Mouse (Mus musculus) naive thymus-derived CD4-positive, alpha-beta T cell, adult 2 months (primary cell): ENCODE data around the gene Glrx.
"Not testable (repeated sequence)": the region's sequence is repeated elsewhere in the genome, so short reads cannot be mapped to it uniquely, and the experiment has no call there.

Experiments used
- DNase-seq: peaks from one replicate; pipeline ENCODE4 v3.0.0-alpha.2; 2011; ENCODE audit warnings: low read depth

Glrx gene

DNA sequence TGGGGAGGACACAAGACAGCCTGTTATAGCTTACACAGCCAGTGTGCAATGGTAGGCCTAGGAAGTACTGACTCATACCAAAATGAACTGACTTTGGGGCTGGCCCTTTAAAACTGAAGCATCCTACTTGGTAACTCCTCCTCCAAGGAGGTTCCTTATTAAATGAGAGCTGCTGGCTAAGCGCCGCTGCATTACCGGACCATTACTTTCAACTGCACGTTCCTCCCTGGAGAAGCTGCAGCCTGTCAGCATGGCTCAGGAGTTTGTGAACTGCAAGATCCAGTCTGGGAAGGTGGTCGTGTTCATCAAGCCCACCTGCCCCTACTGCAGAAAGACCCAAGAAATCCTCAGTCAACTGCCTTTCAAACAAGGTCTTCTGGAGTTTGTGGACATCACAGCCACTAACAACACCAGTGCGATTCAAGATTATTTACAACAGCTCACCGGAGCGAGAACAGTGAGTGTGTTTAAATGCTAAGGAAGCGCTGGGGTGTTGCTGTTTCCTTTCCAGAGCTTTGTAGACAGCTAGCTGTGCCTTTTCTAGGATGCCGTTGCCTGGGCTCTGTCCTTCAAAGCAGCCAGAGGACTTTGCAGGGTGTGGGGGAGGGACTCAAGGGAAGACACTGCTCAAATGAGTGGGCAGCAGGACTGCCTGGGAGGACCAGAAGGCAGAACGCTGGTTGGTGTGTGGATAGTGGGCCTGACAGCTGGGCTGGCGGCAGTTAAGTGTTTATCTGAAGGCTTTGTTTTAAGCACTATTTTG is at the start of gene Glrx:
Gene Glrx (plus strand): TSS at position 150 of the 763 bp plus-strand sequence.
- DNase-seq, result peak; percentile 70

DNA sequence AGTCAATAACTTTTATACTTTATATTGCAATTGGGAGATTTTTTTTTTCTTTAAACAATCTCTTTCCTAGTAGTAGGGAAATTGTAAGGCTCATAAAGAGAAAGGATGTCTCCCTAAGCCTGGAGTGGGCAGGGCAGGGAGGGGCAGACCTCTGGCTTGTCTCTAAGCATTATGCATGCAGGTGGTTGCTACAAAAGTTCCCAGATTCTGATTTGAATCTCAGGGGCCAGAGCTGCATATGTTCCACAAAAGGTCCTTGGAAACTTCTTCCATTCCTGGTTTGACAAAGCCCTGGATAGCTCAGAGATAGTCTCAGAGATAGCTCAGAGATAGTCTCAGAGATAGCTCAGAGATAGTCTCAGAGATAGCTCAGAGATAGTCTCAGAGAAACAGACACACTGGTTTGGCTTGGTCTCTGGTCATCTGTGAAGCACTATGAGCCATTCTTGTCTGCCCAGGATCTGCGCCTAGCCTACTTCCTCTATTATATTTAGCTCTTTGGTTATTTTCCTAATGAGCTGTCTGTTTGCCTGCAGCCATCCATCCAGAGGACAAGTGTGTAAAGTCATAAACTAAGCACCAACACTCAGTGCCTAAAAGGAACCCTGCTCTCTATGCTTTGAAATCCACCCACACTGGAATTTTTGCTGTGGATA is 49.0 kb upstream of the Glrx start:
- no peak for DNase-seq

DNA sequence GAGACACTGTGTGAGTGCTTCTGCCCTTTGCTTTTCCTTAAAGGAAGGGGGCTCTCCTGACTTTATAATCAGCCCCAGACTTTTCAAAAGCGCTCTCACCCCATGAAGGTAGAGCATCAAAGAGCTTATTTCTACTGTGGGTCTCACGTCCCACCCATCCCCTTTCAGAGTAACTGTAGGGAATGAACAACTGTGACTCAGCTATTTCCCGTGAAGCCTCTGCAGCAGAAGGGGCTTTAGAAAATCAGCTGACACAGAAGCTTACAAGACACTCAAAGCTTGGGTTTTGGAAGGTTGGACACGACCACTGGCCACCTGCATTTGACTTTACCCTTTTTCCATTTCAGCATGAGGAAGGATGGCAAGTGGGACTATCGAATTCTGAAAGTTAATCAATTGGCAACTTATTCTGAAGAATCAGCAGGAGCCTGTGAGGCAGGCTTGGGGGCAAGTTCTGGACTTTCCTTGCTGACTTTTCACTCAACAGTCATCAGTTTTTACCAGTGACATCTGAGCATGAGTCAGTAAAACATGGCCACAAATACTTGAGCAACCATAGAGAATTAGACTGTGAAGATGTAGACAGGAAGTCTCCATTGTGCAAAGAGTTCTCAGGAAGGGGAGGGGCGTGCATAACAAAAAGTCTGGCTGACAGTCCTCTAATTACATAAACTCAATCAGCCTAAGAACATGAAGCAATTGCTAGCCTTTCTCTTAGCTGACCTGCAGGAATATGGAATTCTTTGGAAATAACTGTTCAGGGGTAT is 45.6 kb upstream of the Glrx start:
- peak; percentile 8 for DNase-seq

DNA sequence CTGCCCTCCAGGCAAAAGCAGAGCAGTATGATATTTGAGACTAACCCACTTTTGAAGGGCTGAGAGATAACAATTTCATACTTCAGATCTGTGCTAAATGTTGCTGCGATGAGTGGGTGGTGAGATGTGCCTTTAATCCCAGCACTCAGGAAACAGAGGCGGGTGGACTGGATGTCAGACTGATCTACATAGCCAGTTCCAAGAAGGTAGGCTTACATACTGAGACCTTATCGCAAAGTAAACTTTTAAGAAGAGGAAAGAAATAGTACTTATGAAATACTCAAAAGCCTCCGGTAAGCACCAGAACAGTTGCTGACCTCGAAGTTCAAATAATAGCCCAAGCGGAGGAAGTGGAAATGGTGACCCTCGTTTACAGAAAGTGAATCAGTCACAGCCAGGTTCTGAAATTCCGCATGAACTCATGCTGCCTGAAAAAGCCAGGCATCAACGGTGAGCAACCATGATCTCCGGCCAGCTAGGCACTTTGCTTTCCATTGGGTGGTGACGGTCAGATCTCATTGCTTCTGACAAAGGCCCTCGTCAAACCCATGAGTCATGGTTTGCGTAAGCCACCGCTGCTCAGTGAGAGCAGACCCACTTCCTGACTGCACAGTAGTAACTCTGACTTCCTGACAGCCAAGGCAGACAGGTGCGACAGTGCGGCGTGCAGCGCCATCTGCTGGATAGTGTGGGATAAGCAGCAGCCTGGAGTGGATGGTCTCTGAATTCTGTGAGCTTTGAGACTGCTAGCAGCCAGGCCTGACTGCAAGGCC is 42.1 kb upstream of the Glrx start:
- peak; percentile 94 for DNase-seq

DNA sequence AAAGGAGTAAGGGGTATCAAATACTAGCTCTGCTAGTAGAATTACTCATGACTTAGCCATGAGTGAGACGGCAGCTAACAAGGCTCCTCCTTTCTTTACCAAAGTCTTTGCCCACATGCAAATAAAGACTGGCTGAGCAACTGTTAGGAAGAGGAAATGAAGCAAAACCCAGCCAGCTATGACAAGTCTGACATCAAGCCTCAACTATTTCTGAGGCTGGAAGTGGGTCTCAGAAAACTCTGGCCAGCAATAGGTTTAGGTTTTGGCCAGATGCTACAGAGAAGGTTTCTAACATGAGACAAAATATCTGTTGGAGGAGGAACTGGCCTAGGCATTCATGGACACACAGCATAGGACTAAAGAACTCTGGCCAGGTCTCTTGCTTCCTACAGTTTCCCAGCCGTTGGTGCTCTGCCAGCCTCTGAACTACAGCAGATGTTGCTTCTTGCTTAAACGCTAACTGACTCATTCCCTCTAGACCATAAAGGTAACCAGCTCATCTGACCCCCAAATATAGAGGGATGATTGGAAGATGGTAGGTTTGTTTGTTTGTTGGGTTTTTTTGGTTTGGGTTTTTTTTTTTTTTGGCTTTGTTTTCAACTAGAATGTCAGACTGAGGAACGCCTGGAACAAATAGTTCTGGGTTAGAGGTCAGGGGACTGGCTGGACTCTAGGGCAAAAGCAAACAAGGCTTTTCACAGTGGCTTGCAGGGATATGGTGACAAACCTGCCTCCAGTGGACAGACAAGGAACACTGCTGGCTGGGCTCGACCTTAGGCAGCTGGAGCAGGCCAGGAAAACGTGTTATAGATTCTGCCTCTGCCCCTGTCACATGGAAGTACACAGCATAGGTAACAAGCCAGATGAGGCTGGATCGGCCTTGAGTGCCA is 41.0 kb upstream of the Glrx start:
- peak; percentile 9 for DNase-seq

DNA sequence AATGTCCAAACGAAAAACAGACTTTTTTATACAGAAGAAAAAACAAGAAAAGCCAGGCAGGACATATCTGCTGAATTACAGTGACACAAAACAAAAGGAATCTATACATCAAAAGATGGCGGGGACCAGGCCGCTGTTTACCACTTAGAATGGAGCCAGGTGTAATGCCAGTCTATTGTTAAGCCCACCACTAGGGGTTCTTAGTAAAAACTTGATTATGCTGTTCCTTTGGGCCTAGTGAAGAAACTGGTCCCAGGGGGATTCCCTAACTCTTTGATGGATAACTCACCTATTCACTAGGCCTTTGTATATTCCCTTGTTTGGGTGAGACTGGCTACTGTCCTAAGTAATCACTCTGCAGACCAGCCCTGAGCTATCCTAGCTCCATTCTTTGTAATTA is 40.2 kb upstream of the Glrx start:
- no peak for DNase-seq

DNA sequence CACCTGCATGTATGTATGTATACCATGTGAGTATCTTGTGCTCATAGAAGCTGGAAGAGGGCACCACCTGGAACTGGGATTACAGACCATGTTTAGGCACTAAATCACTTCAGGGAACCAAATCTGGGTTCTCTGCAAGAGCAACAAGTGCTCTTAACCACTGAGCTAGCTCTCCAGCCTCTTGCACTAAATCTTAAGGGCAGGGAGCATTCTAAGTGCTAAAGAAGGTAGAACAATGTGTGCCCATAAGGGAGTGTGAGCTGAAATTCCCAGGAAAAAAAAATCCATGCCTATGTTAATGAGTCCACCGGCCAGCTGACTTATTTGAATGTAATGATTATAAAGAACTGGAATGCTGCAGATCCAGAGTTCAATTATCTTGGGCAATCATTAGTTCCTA is 31.7 kb upstream of the Glrx start:
- no peak for DNase-seq

DNA sequence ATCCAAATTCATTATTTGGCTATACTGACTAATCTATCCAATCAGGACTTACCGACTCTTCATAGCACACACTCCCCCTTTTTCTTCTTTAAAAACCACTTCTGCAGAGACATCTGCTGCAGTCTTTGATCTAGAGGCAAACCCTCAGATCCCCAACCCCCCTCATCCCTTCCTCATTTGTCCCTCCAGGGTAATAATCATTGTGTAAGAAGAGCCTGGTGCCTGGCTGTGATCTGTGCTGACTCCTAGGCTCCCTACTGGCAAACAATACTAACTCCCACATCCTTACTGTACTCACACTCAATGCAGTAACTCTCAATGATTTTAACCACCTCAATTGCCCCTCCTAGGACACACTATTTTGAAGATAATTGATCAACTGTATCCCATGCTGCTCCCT is 29.7 kb upstream of the Glrx start:
- DNase-seq, result no peak

DNA sequence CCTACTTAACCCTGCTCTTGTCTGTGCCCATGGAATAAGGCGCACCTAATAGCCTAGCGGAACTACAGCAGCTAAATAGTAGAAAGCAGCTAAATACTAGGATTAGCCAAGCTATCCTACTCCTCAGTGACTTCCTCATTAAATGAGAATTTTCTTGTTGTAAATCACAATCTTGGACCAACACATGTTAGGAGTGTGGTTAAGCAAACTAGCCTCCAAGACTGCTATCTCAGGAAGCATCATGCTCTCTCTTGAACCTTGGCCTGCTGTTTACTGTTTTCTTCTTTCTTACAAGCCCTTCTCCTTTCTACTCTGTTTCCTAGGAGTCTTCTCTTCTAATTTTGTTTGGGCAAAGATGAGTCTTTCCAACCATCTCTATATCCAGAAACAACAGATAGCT is 22.5 kb upstream of the Glrx start:
- no peak for DNase-seq

DNA sequence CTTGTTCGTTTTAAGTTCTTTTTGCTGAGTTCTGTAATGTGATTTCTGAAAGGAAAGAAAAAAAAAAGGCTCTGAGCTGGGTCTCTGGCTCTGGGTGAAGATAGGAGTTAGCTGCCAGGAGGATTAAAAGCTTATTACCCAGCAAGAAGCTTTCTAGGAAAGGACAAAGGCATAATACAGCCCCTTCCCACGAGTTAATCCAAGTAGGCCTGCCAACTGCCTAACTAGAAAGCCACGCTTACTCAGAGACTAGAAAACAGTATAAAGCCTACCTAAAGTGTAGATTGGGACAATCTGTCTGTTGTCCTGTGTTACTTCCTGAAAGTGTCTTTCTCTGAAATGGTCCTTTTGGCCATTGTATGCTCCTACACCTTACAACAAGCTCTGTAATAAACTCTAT is 21.2 kb upstream of the Glrx start:
- DNase-seq, result no peak

DNA sequence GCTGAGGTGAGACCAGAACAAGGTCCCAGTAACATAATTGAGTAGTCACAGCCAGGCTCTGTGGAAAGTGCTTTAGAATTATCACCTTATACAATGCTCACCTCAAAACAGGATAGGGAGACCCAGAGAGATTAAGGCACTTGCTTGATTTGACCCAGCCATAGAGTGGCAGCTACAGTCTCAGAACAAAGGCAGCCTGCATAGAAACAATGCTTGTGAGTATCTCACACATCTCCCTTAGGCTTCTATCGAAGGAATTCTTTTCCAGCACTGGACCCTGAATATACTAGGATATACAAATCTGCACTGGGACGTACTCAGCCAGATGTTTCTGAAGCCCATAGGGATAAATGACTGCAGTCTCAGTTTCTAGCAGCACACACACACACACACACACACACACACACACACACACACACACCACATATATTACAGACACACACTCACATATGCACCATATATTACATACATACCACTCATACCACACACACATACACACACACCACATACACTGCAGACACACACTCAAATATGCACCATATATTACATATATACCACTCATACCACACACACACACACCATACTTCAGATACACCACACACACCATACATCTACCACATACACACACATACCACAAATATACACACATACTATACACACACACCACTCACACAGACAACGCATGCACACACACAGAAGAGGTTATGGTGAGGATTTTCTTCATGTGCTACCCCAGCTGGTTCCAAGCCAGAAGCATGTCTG is 20.5 kb upstream of the Glrx start:
- no peak for DNase-seq

DNA sequence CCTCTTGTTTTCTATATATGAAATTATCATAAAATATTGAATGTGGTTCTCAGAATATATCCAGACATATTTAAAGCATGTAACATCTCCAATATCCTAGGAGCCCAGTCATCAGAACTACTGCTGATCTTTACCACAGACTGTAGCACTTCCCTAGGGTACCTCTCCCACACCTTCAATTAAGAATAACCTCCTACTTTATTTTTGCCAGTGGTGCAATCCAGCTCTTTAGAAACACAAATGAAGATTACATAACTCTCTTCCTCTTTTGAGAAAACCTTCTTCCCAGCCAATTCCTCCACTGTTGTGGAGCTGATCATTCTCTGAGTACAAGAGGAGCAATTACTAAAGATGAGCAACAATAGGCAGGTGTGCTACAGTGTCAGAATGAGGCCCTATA is 19.8 kb upstream of the Glrx start:
- no peak for DNase-seq

DNA sequence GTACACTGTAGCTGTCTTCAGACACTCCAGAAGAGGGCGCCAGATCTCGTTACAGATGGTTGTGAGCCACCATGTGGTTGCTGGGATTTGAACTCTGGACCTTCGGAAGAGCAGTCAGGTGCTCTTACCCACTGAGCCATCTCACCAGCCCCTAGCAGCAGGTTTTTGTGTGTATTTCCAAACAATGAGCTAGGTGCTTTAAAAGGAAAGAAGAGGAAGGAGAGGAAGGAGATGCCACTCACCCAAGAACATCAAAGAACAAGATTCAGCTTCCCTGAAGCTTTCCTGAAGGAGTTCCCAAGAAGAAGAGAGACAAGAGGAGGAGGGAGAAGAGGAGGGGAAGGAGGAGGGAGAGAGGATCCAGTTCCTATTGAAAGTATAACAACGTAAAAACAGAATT is 17.3 kb upstream of the Glrx start:
- DNase-seq, result not testable (repeated sequence)

DNA sequence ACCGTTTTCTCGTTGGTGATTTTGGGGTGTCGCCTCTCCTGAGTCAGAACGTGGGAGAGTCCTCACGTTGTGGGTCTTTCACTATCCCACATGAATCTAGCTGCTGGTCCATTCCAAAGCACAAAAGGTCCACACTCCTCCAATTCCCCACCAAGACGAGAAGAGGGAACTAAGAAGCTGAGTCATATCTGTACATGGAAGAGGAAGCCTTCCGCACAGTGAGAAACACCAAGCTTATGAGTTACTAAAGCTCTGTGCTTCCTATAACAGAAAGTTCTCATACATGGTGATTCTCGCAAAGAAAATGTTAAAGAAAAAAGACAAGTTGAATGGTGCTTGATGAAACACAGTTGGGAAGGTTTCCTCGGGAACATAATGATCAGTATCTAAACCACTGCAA is 16.5 kb upstream of the Glrx start:
- no peak for DNase-seq

DNA sequence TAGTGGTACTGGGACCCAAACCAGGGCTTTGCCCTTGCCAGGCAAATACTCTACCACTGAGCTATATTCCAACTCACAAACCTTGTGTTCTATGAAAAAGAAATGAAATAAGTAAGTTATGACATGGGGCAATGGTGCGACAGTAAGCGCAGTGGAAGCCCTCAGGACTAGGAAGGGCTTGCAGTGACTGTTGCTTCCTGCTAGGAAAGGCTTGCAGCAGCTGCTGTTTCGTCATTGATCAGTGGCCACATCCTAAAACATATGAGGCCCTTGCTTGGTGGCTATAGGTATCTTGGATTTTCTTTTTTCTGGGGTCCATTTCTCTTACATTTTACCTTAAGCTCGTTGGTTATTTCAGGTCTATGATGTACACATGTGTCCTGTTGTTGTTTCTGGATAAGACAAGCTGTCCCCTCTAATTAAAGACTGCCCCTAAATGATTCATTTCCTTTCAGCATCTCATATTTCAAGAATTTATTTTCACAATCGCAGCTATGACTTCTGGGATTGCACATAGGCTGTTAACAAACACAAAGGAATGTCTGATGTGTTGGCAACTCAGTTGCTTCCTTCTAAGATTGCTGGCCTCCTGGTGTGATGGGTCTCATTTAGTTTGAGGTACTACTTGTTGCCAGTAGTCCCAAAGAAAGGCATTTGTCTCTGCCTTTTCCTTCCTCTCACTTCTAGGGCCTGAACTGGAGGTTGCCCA is 14.9 kb upstream of the Glrx start:
- DNase-seq, result no peak

DNA sequence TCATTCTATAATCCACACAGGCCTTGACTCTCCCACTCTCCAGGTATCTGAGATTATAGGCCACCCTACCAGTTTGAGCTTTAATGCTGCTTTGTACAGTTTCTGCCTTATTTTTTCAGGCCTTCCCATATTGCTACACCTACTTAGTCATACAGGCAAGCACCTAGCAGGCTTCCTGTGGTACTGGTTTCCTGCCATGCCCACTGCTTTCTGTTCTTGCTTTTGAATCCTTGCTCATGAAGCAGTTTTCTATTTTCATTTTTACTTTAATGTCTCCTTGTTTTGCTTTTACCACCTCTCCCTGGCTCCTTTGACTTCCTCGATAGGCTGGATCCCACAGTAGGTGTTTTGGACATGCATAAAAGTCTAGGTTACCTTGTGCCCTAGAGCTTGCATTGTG is 14.3 kb upstream of the Glrx start:
- peak; percentile 62 for DNase-seq

DNA sequence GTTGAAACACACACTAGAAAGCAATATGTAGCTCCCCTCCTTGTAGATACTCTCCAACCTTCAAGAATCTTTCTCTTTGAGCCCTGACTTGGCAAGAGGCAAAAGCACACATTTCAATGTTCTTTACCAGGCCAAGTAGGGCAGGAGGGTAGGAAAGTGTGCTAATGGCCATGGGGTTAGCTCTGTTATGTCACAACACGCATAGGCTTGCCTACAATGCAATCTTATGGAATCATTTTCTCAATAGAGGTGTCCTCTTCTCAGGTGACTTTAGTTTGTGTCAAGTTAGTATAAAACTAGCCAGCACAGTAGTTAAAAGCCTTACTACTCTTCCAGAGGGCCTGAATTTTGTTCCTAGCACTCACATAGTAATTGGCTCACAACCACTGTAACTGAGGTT is 9.0 kb upstream of the Glrx start:
- no peak for DNase-seq

DNA sequence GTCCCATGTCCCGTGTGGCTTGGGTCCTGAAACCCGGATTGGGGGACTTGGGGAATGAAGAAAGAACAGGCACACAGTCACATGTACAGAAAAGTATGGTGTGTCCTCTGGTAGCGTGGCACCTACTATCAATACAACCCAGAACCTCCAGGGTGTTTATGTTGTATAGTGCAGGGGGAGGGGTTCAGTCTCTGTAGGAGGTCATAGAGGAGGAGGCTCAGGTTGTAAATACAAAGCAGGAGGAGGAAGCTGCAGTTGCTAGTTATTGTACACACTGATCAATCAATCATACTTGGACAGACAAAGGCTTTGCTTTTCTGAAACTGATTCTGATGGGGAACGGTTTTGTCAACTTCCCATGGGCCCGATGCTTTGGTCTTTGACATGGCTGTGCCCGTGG is 8.0 kb upstream of the Glrx start:
- no peak for DNase-seq

DNA sequence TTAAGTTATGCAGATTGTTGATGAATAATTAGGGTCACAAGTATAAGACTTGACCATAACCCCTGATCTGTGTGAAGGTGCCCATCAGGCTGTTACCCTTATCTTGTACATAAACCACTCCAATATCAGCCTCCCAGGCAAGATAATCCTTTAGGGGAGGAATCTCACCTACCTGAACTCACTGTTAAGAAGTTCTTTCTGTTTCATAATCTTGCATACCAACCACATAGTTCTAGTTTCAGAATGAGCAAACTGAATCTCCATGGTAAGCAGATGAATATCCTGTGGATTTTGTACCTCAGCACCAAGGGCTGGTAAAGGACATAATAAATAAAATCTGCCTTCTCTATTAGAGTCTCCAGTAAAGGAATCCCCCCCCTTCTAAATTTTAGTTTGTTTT is 7.0 kb upstream of the Glrx start:
- DNase-seq, result no peak

DNA sequence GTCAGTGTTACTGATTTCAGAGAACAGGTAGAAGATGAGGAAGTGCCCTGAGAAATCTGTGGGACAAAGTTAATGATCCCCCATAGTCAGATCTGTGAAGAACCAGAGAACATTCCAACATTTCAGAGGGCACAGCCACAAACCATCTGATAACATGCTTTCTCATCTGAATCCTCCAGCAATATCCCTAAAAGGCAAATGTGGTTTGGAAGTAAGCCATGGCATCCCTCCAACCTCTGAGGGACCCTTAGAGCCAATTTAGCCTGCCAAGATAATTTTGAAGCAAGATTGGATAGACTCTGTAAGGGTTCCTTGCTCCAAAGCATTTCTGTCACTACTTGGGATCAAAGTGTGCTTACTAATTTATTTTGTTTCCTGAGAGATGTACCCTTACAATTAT is 6.2 kb upstream of the Glrx start:
- DNase-seq, result no peak
